Mouse (Mus musculus) intestine, postnatal 0 days (tissue): ENCODE results near the gene Phospho2. TPM values are rescaled to one million over a fixed set of nuclear protein-coding genes. Genes with fewer than 3 reads are reported as not detected.

Experiments used
- ATAC-seq: fragments of 200-750 bp; cut with Nextera tagmentation; 2 replicates; pipeline ENCODE4 v1.8.0; 2017; ENCODE audit warnings: mild to moderate bottlenecking, moderate TSS enrichment, moderate library complexity
- H3K27ac ChIP-seq: fragments of 300-500 bp; sonication (generic); 2 replicates; pipeline ENCODE4 v1.5.1; 2014; ENCODE audit warnings: mild to moderate bottlenecking, low read depth, low read length, moderate library complexity
- H3K27me3 ChIP-seq: fragments of 300-500 bp; sonication (generic); replicated peaks from 2 replicates; pipeline ENCODE4 v1.6.1; 2014; ENCODE audit warnings: low read length, mixed read lengths; ENCODE audit not compliant: control insufficient read depth, insufficient read depth
- H3K36me3 ChIP-seq: fragments of 300-500 bp; sonication (generic); 2 replicates; pipeline ENCODE4 v1.6.1; 2014; ENCODE audit warnings: mild to moderate bottlenecking, moderate library complexity; ENCODE audit not compliant: control insufficient read depth, insufficient read depth
- H3K4me1 ChIP-seq: fragments of 300-500 bp; sonication (generic); replicated peaks from 2 replicates; pipeline ENCODE4 v1.6.1; 2014; ENCODE audit warnings: antibody characterized with exemption, low read length, mixed read lengths; ENCODE audit not compliant: control insufficient read depth, insufficient read depth
- H3K4me2 ChIP-seq: fragments of 300-500 bp; sonication (generic); replicated peaks from 2 replicates; pipeline ENCODE4 v1.6.1; 2014; ENCODE audit warnings: low read depth, mild to moderate bottlenecking, moderate library complexity
- H3K4me3 ChIP-seq: fragments of 300-500 bp; sonication (generic); 2 replicates; pipeline ENCODE4 v1.5.1; 2014; ENCODE audit warnings: low read depth, low read length
- H3K9ac ChIP-seq: fragments of 300-500 bp; sonication (generic); 2 replicates; pipeline ENCODE4 v1.6.1; 2014; ENCODE audit warnings: mild to moderate bottlenecking, low read depth, low read length
- H3K9me3 ChIP-seq: fragments of 300-500 bp; sonication (generic); 2 replicates; pipeline ENCODE4 v1.6.1; 2016; ENCODE audit warnings: mixed run types; ENCODE audit not compliant: control insufficient read depth
- CTCF ChIP-seq: sonication (generic); IDR thresholded peaks from 2 replicates; pipeline ENCODE4 v1.5.1; 2016; ENCODE audit warnings: low read depth, mild to moderate bottlenecking, control low read depth, antibody characterized with exemption, moderate library complexity
- WGBS: fragments of 180-500 bp; shearing (Covaris S2); extraction: QIAGEN DNeasy Blood & Tissue Kit; methylation state at CpG from one replicate; pipeline ENCODE4 v1.1.7; 2014; 5-methylcytosine and 5-hydroxymethylcytosine counted together
- polyA plus RNA-seq: library from polyadenylated mRNA; unstranded; fragments of >200 nt; fragmentation: Nextera tagmentation; extraction: Ambion mirVana; gene quantifications from 2 replicates; pipeline ENCODE4 v1.2.1, GENCODE M21; 2015

Phospho2 gene
- polyA plus RNA-seq, 1 experiment from 2014 or later: 26.0 TPM

GRCm38 (mm10) chr2:69829680-69830079, 40.3 kb downstream of the Phospho2 start:
- no peak for ATAC-seq
- TF ChIP-seq CTCF: no peak
- WGBS: 67% methylated on average over 2 of the region's 2 CpGs

GRCm38 (mm10) chr2:69830116-69830515, 40.7 kb downstream of the Phospho2 start:
- ATAC-seq: no peak
- H3K9ac ChIP-seq: no peak overlapping the region
- no peak overlapping the region for H3K4me3 ChIP-seq
- H3K4me1 ChIP-seq: no peaks in the 10 kb centered on the region
- peaks cover 10% of the 10 kb centered on the region; the same call in 1 of the 2 replicates for H3K36me3 ChIP-seq
- WGBS: 77% methylated on average over 8 of the region's 8 CpGs
- no peak overlapping the region for H3K27ac ChIP-seq
- no peaks in the 10 kb centered on the region for H3K9me3 ChIP-seq
- TF ChIP-seq CTCF: no peak
- no peak overlapping the region for H3K4me2 ChIP-seq
- no peaks in the 10 kb centered on the region for H3K27me3 ChIP-seq

More at GRCm38 (mm10) chr2:69829680-69830079, 40.3 kb downstream of the Phospho2 start:
- H3K4me2 ChIP-seq: no peak overlapping the region
- H3K27ac ChIP-seq: no peak overlapping the region
- H3K9ac ChIP-seq: no peak overlapping the region
- no peaks in the 10 kb centered on the region for H3K27me3 ChIP-seq
- H3K4me1 ChIP-seq: no peaks in the 10 kb centered on the region
- no peaks in the 10 kb centered on the region for H3K9me3 ChIP-seq
- no peak overlapping the region for H3K4me3 ChIP-seq
- peaks cover 6% of the 10 kb centered on the region; the same call in 1 of the 2 replicates for H3K36me3 ChIP-seq

GRCm38 (mm10) chr2:69837244-69837967, 48.0 kb downstream of the Phospho2 start:
- TF ChIP-seq CTCF: no peak
- no peak for ATAC-seq
- Histone ChIP-seq H3K9ac (no peak overlapping the region), H3K4me1 (no peaks in the 10 kb centered on the region), H3K27me3 (no peaks in the 10 kb centered on the region), H3K9me3 (no peaks in the 10 kb centered on the region), H3K36me3 (peaks cover 3% of the 10 kb centered on the region; the same call in 1 of the 2 replicates), H3K27ac (no peak overlapping the region), H3K4me3 (no peak overlapping the region), H3K4me2 (no peak overlapping the region)
- WGBS: 74% methylated on average over 7 of the region's 7 CpGs

- no peak overlapping the region for H3K9ac ChIP-seq
- TF ChIP-seq CTCF: peak; percentile 39
- no peaks in the 10 kb centered on the region for H3K27me3 ChIP-seq
- no peaks in the 10 kb centered on the region for H3K9me3 ChIP-seq
- H3K27ac ChIP-seq: no peak overlapping the region
- no peak overlapping the region for H3K4me2 ChIP-seq
- H3K4me3 ChIP-seq: no peak overlapping the region
- 39% methylated on average over 3 of the region's 3 CpGs for WGBS
- H3K36me3 ChIP-seq: peaks cover 3% of the 10 kb centered on the region; the same call in 1 of the 2 replicates
- ATAC-seq: no peak; the same call in 1 of the 2 replicates
- H3K4me1 ChIP-seq: no peaks in the 10 kb centered on the region
These were observed 48.6 kb downstream of the Phospho2 start for GRCm38 (mm10) chr2:69837996-69838395.

- no peaks in the 10 kb centered on the region for H3K4me1 ChIP-seq
These were observed 49.3 kb downstream of the Phospho2 start for GRCm38 (mm10) chr2:69838707-69839106.

GRCm38 (mm10) chr2:69840261-69840660, 50.8 kb downstream of the Phospho2 start:
- no peak overlapping the region for H3K4me2 ChIP-seq
- H3K9ac ChIP-seq: no peak overlapping the region
- H3K27me3 ChIP-seq: no peaks in the 10 kb centered on the region
- no peak for ATAC-seq
- 34% methylated on average over 6 of the region's 6 CpGs for WGBS
- no peaks in the 10 kb centered on the region for H3K9me3 ChIP-seq
- no peak overlapping the region for H3K4me3 ChIP-seq
- no peaks in the 10 kb centered on the region; the same call in 1 of the 2 replicates for H3K36me3 ChIP-seq
- H3K4me1 ChIP-seq: no peaks in the 10 kb centered on the region
- no peak for TF ChIP-seq CTCF
- no peak overlapping the region for H3K27ac ChIP-seq

More at GRCm38 (mm10) chr2:69838707-69839106, 49.3 kb downstream of the Phospho2 start:
- H3K4me3 ChIP-seq: no peak overlapping the region
- no peaks in the 10 kb centered on the region for H3K27me3 ChIP-seq
- H3K4me2 ChIP-seq: no peak overlapping the region
- no peak for TF ChIP-seq CTCF
- no peak overlapping the region for H3K27ac ChIP-seq
- peaks cover 3% of the 10 kb centered on the region; the same call in 1 of the 2 replicates for H3K36me3 ChIP-seq
- no peaks in the 10 kb centered on the region for H3K9me3 ChIP-seq
- no peak for ATAC-seq
- no peak overlapping the region for H3K9ac ChIP-seq
